Mouse (Mus musculus): Measurements from ENCODE around the gene Chd5. TPM values are rescaled to one million over a fixed set of nuclear protein-coding genes. Genes with fewer than 3 reads are reported as not detected.

Gene Chd5
- total RNA-seq, 2 experiments from 2014 or later: 118 to 121 TPM

DNA sequence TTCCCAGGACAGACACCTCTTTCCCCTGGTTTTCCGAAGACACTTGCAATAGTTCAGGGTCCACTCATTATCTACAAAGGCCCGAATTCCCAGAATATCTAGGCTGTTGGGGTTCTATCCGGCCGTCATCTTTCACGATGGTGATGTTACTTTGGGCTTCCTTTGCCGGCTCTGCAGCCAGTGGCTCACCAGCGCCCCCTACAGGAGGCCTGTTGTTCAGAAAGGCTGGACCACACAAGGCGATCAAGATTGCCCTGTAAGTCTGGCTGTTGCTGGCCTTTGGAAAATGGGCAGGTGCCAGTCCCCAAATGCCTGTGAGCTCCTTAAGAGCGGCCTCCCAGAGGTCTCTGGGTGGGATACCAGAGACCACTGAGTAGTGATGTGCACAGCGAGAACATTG lies 96.8 kb downstream of the Chd5 start:
- peak; percentile 74 for TF ChIP-seq CTCF (conservative IDR thresholded peaks at IDR 0.05)
- Histone ChIP-seq H3K27ac (peak overlapping the region; percentile 70), H3K4me3 (peak overlapping the region; percentile 44)
- DNase-seq (ENCODE audit: low spot score in 2 of 2): peak; percentile 72 to 91

Other genes with a start within 250 kb of the Chd5 start
- gene Tnfrsf25, start 222.7 kb upstream of the Chd5 start, total RNA-seq (2021): 10 to 100 TPM; 22.7 to 48.4 TPM
- 1 to 10 TPM; 1.2 to 1.9 TPM for gene Espn, start 186.3 kb upstream of the Chd5 start, total RNA-seq (2021)
- gene Hes2, start 179.8 kb upstream of the Chd5 start, total RNA-seq (2021): not detected
- gene Acot7, start 160.5 kb upstream of the Chd5 start, total RNA-seq (2021): 100 to 1,000 TPM; 306 to 335 TPM
- 1 to 10 TPM; 5.6 to 6.4 TPM for gene Gpr153, start 64.4 kb upstream of the Chd5 start, total RNA-seq (2021)
- gene Hes3, start 47.0 kb upstream of the Chd5 start, total RNA-seq (2021): not detected
- gene Icmt, start 41.4 kb upstream of the Chd5 start, total RNA-seq (2021): 10 to 100 TPM; 42.3 to 43.0 TPM
- gene Rnf207, start 19.7 kb upstream of the Chd5 start, total RNA-seq (2021): 1 to 10 TPM; 6.5 to 7.7 TPM
- gene Rpl22, start 12.9 kb upstream of the Chd5 start, total RNA-seq (2021): 100 to 1,000 TPM; 186 to 202 TPM
- gene Nphp4, start 138.1 kb downstream of the Chd5 start, total RNA-seq (2021): 10 to 100 TPM; 28.3 to 29.7 TPM
- gene Kcnab2, start 139.2 kb downstream of the Chd5 start, total RNA-seq (2021): 100 to 1,000 TPM; 740 to 785 TPM